17 mouse cellular contexts compared by ENCODE assay signal in genomic region chr2:49771172-49771571, GRCm38 (mm10). TPM values are rescaled to one million over a fixed set of nuclear protein-coding genes. Genes with fewer than 3 reads are reported as not detected.
DNase-seq lines count a peak whose midpoint lies in the region; ATAC-seq and TF ChIP-seq lines count a peak whose summit lies in the region.
"Had no signal": no experiment of that assay in that cellular context is flagged by ENCODE, and none has a peak within 500 bp of the region (broad histone marks: within the 10 kb centered on the region; RNA-seq: fewer than 3 reads in every experiment).

No protein-coding gene starts in this region.

- WGBS in bone marrow, adult 2 months: 2% methylated on average over 11 of the region's 11 CpGs
- 61% methylated on average over 11 of the region's 11 CpGs for WGBS in intestine, embryonic 15.5 days
- 32% methylated on average over 11 of the region's 11 CpGs for WGBS in lung, postnatal 0 days
- 40% methylated on average over 11 of the region's 11 CpGs for WGBS in stomach, postnatal 0 days
- 72% methylated on average over 11 of the region's 11 CpGs for WGBS in hindbrain, embryonic 14.5 days
- WGBS in hindbrain, embryonic 12.5 days: 71% methylated on average over 11 of the region's 11 CpGs

- peak; percentile 30 for DNase-seq in lung, postnatal 0 days (ENCODE audit: low spot score)
- DNase-seq in stomach, postnatal 0 days (ENCODE audit: low spot score): no peak
- no peak for DNase-seq in hindbrain, embryonic 14.5 days (ENCODE audit: low spot score)
- DNase-seq in adrenal gland, adult 18-20 months (ENCODE audit: low spot score in 2 of 2): no peak
- no peak for DNase-seq in layer of hippocampus, adult 2 months (ENCODE audit: low spot score in 2 of 2)
- DNase-seq: cerebellum, adult 8-10 months; gastrocnemius, postnatal 14 days; heart, postnatal 36 days; layer of hippocampus, adult 9-11 months; right cerebral cortex, postnatal 25 days had no signal

- H3K4me3 ChIP-seq in bone marrow, adult 2 months (replicated peaks; ENCODE audit: control insufficient read depth, low read depth, low read length): peak overlapping the region; percentile 9
- H3K4me3 ChIP-seq in intestine, embryonic 15.5 days (replicated peaks): no peak overlapping the region
- no peak overlapping the region for H3K4me3 ChIP-seq in lung, postnatal 0 days (ENCODE audit: low read depth, low read length)
- no peak overlapping the region for H3K4me3 ChIP-seq in stomach, postnatal 0 days (ENCODE audit: low read depth, low read length)
- H3K4me3 ChIP-seq in hindbrain, embryonic 14.5 days (replicated peaks; ENCODE audit: low read length): no peak overlapping the region
- no peak overlapping the region for H3K4me3 ChIP-seq in hindbrain, embryonic 12.5 days
- no peak overlapping the region for H3K4me3 ChIP-seq in layer of hippocampus, adult 2 months
- H3K4me3 ChIP-seq: embryonic facial prominence, embryonic 12.5 days; forebrain, embryonic 12.5 days; midbrain, embryonic 12.5 days; neural tube, embryonic 15.5 days had no signal

- TF ChIP-seq EP300 in lung, postnatal 0 days (IDR thresholded peaks at IDR 0.05): no peak
- no peak for TF ChIP-seq EP300 in stomach, postnatal 0 days (optimal IDR thresholded peaks at IDR 0.05)

- H3K27ac ChIP-seq in bone marrow, adult 2 months (ENCODE audit: control insufficient read depth, insufficient read depth, low read depth, low read length, poor library complexity): no peak overlapping the region
- no peak overlapping the region for H3K27ac ChIP-seq in intestine, embryonic 15.5 days
- H3K27ac ChIP-seq in lung, postnatal 0 days (ENCODE audit: low read length): no peak overlapping the region
- no peak overlapping the region for H3K27ac ChIP-seq in stomach, postnatal 0 days (replicated peaks)
- H3K27ac ChIP-seq in hindbrain, embryonic 14.5 days: no peak overlapping the region
- no peak overlapping the region for H3K27ac ChIP-seq in hindbrain, embryonic 12.5 days
- H3K27ac ChIP-seq in layer of hippocampus, adult 2 months: no peak overlapping the region
- H3K27ac ChIP-seq: embryonic facial prominence, embryonic 12.5 days; forebrain, embryonic 12.5 days; midbrain, embryonic 12.5 days; neural tube, embryonic 15.5 days had no signal

- H3K9ac ChIP-seq in intestine, embryonic 15.5 days: no peak overlapping the region
- H3K9ac ChIP-seq in lung, postnatal 0 days (replicated peaks; ENCODE audit: low read depth): no peak overlapping the region
- H3K9ac ChIP-seq in stomach, postnatal 0 days (ENCODE audit: low read length): no peak overlapping the region
- H3K9ac ChIP-seq in hindbrain, embryonic 14.5 days: no peak overlapping the region
- no peak overlapping the region for H3K9ac ChIP-seq in hindbrain, embryonic 12.5 days
- H3K9ac ChIP-seq: embryonic facial prominence, embryonic 12.5 days; forebrain, embryonic 12.5 days; midbrain, embryonic 12.5 days; neural tube, embryonic 15.5 days had no signal

- H3K4me1 ChIP-seq in bone marrow, adult 2 months (ENCODE audit: control insufficient read depth, insufficient read depth, low read length): peaks cover 1% of the 10 kb centered on the region; the same call in 1 of the 2 replicates
- 0 out of 2 replicates have a peak, but pooled peaks cover 2% of the 10 kb centered on the region for H3K4me1 ChIP-seq in intestine, embryonic 15.5 days (replicated peaks)
- no peaks in the 10 kb centered on the region; the same call in 1 of the 2 replicates for H3K4me1 ChIP-seq in lung, postnatal 0 days (ENCODE audit: insufficient read depth, low read depth, low read length)
- no peaks in the 10 kb centered on the region; the same call in 1 of the 2 replicates for H3K4me1 ChIP-seq in stomach, postnatal 0 days (replicated peaks; ENCODE audit: control insufficient read depth, insufficient read depth)
- no peaks in the 10 kb centered on the region for H3K4me1 ChIP-seq in hindbrain, embryonic 14.5 days (replicated peaks; ENCODE audit: control insufficient read depth, insufficient read depth, low read length)
- H3K4me1 ChIP-seq in hindbrain, embryonic 12.5 days: no peaks in the 10 kb centered on the region
- H3K4me1 ChIP-seq: embryonic facial prominence, embryonic 12.5 days; forebrain, embryonic 12.5 days; midbrain, embryonic 12.5 days had no signal

- no peak for TF ChIP-seq CTCF in bone marrow, adult 2 months (IDR thresholded peaks at IDR 0.05; ENCODE audit: control insufficient read depth, insufficient read depth, low read length)
- TF ChIP-seq CTCF in lung, postnatal 0 days (IDR thresholded peaks at IDR 0.05): no peak
- no peak for TF ChIP-seq CTCF in stomach, postnatal 0 days (IDR thresholded peaks at IDR 0.05; ENCODE audit: low read depth)
- no peak for TF ChIP-seq CTCF in layer of hippocampus, adult 2 months (conservative IDR thresholded peaks at IDR 0.05)

- H3K9me3 ChIP-seq in intestine, embryonic 15.5 days: no peaks in the 10 kb centered on the region
- no peaks in the 10 kb centered on the region for H3K9me3 ChIP-seq in lung, postnatal 0 days (ENCODE audit: low read length)
- H3K9me3 ChIP-seq in stomach, postnatal 0 days (ENCODE audit: control insufficient read depth, low read length): no peaks in the 10 kb centered on the region
- no peaks in the 10 kb centered on the region for H3K9me3 ChIP-seq in hindbrain, embryonic 14.5 days (ENCODE audit: control insufficient read depth, low read length)
- no peaks in the 10 kb centered on the region for H3K9me3 ChIP-seq in hindbrain, embryonic 12.5 days (replicated peaks)
- H3K9me3 ChIP-seq: embryonic facial prominence, embryonic 12.5 days; forebrain, embryonic 12.5 days; midbrain, embryonic 12.5 days; neural tube, embryonic 15.5 days had no signal

- H3K4me2 ChIP-seq in intestine, embryonic 15.5 days (replicated peaks): no peak overlapping the region
- peak overlapping the region; percentile 23; the same call in 1 of the 2 replicates for H3K4me2 ChIP-seq in lung, postnatal 0 days (replicated peaks; ENCODE audit: low read depth, low read length)
- no peak overlapping the region for H3K4me2 ChIP-seq in stomach, postnatal 0 days (replicated peaks; ENCODE audit: low read depth)
- H3K4me2 ChIP-seq in hindbrain, embryonic 14.5 days (replicated peaks): no peak overlapping the region
- H3K4me2 ChIP-seq in hindbrain, embryonic 12.5 days (replicated peaks): no peak overlapping the region
- H3K4me2 ChIP-seq: embryonic facial prominence, embryonic 12.5 days; forebrain, embryonic 12.5 days; midbrain, embryonic 12.5 days; neural tube, embryonic 15.5 days had no signal

- no peak for TF ChIP-seq POLR2A in bone marrow, adult 2 months (IDR thresholded peaks at IDR 0.05; ENCODE audit: borderline replicate concordance, control insufficient read depth, low read depth, low read length)

- H3K36me3 ChIP-seq in intestine, embryonic 15.5 days: no peaks in the 10 kb centered on the region
- H3K36me3 ChIP-seq in lung, postnatal 0 days (ENCODE audit: insufficient read depth, low read length): no peaks in the 10 kb centered on the region
- H3K36me3 ChIP-seq in stomach, postnatal 0 days (ENCODE audit: control insufficient read depth, insufficient read depth, low read length): no peaks in the 10 kb centered on the region
- peaks cover 74% of the 10 kb centered on the region for H3K36me3 ChIP-seq in hindbrain, embryonic 14.5 days (replicated peaks; ENCODE audit: control insufficient read depth, insufficient read depth)
- peaks cover 35% of the 10 kb centered on the region for H3K36me3 ChIP-seq in hindbrain, embryonic 12.5 days
- H3K36me3 ChIP-seq: embryonic facial prominence, embryonic 12.5 days had no signal

- ATAC-seq in intestine, embryonic 15.5 days: 0 out of 2 replicates have a peak, but pooled peaks have one; percentile 37
- peak; percentile 63 for ATAC-seq in lung, postnatal 0 days
- ATAC-seq in stomach, postnatal 0 days (ENCODE audit: low FRiP score, low TSS enrichment): peak; percentile 46; the same call in 1 of the 2 replicates
- ATAC-seq in hindbrain, embryonic 14.5 days (ENCODE audit: low FRiP score): no peak
- ATAC-seq in hindbrain, embryonic 12.5 days (ENCODE audit: low FRiP score): no peak

- H3K27me3 ChIP-seq in intestine, embryonic 15.5 days (replicated peaks): no peaks in the 10 kb centered on the region
- H3K27me3 ChIP-seq in lung, postnatal 0 days (replicated peaks; ENCODE audit: insufficient read depth, low read length): 0 out of 2 replicates have a peak, but pooled peaks cover 8% of the 10 kb centered on the region
- H3K27me3 ChIP-seq in stomach, postnatal 0 days (ENCODE audit: control insufficient read depth, insufficient read depth, low read length): no peaks in the 10 kb centered on the region
- H3K27me3 ChIP-seq in hindbrain, embryonic 14.5 days (ENCODE audit: control insufficient read depth, insufficient read depth, low read length): no peaks in the 10 kb centered on the region
- no peaks in the 10 kb centered on the region for H3K27me3 ChIP-seq in hindbrain, embryonic 12.5 days
- H3K27me3 ChIP-seq: embryonic facial prominence, embryonic 12.5 days; forebrain, embryonic 12.5 days; midbrain, embryonic 12.5 days; neural tube, embryonic 15.5 days had no signal

RNA-seq across cellular contexts. Expression of gene Lypd6b, which starts 16.3 kb away (rescaled TPM):
- polyA plus RNA-seq in bone marrow, adult 2 months (2011; ENCODE audit: insufficient read depth, insufficient read length, low replicate concordance, missing spikeins): not detected in 2 replicates
- polyA plus RNA-seq in intestine, embryonic 15.5 days (2015; fragmentation: Nextera tagmentation; extraction: Ambion mirVana): 2.0 and 2.8 TPM in 2 replicates
- polyA plus RNA-seq in lung, postnatal 0 days (2015; fragmentation: Nextera tagmentation; extraction: Ambion mirVana): 3.9 and 5.0 TPM in 2 replicates
- polyA plus RNA-seq in stomach, postnatal 0 days (2015; fragmentation: Nextera tagmentation; extraction: Ambion mirVana): 31.2 and 31.8 TPM in 2 replicates
- 14.6 and 16.7 TPM in 2 replicates for polyA plus RNA-seq in hindbrain, embryonic 14.5 days (2014; fragmentation: Nextera tagmentation; extraction: Ambion mirVana)
- 1.7 and 2.6 TPM in 2 replicates for polyA plus RNA-seq in hindbrain, embryonic 12.5 days (2016; fragmentation: Nextera tagmentation; extraction: Ambion mirVana)
- under 1 TPM; 0.50 to 0.54 TPM for total RNA-seq in adrenal gland, adult 18-20 months (2021)
- total RNA-seq in layer of hippocampus, adult 2 months (2021): 1 to 10 TPM; 3.9 to 4.0 TPM
- total RNA-seq: gastrocnemius, postnatal 14 days; heart, postnatal 36 days had no signal

Comparison
In these comparisons a context has a peak if more than half of its experiments do, and no peak if none do; other contexts are left out.
1. ATAC-seq: peak in intestine, embryonic 15.5 days (single experiment), lung, postnatal 0 days (single experiment) and stomach, postnatal 0 days (single experiment); none in hindbrain, embryonic 14.5 days (single experiment) and hindbrain, embryonic 12.5 days (single experiment).